Mouse (Mus musculus) bone marrow, adult 2 months (tissue): ENCODE results near the gene Pir. TPM values are rescaled to one million over a fixed set of nuclear protein-coding genes. Genes with fewer than 3 reads are reported as not detected.

Experiments
- H3K27ac ChIP-seq: fragments of 200-500 bp; 2 replicates; pipeline ENCODE4 v1.5.1; 2012; ENCODE audit warnings: low read depth, mild to moderate bottlenecking, control low read depth, inconsistent platforms, low read length; ENCODE audit not compliant: control insufficient read depth, poor library complexity, insufficient read depth
- H3K4me1 ChIP-seq: fragments of 200-500 bp; 2 replicates; pipeline ENCODE4 v1.6.1; 2011; ENCODE audit warnings: low read length; ENCODE audit not compliant: control insufficient read depth, insufficient read depth
- H3K4me3 ChIP-seq: fragments of 200-500 bp; replicated peaks from 2 replicates; pipeline ENCODE3; 2011; ENCODE audit warnings: mild to moderate bottlenecking, low read depth, low read length, control low read depth; ENCODE audit not compliant: control insufficient read depth
- CTCF ChIP-seq: fragments of 200-500 bp; IDR thresholded peaks from 2 replicates; pipeline ENCODE4 v1.5.1; 2011; ENCODE audit warnings: low read length, control low read depth; ENCODE audit not compliant: control insufficient read depth, insufficient read depth
- POLR2A ChIP-seq: fragments of 200-500 bp; IDR thresholded peaks from 2 replicates; pipeline ENCODE4 v1.6.1; 2011; ENCODE audit warnings: low read depth, mild to moderate bottlenecking, control low read depth, low read length, borderline replicate concordance; ENCODE audit not compliant: control insufficient read depth
- WGBS: fragments of 180-500 bp; shearing (Covaris S2); methylation state at CpG from one replicate; pipeline ENCODE4 v1.1.7; 2018; 5-methylcytosine and 5-hydroxymethylcytosine counted together
- polyA plus RNA-seq: library from polyadenylated mRNA; stranded (reverse); fragments of >200 nt; gene quantifications from 2 replicates; pipeline ENCODE4 v1.2.4, GENCODE M21; 2011; ENCODE audit warnings: low replicate concordance; ENCODE audit not compliant: missing spikeins, insufficient read depth, insufficient read length

The Pir gene
- polyA plus RNA-seq, 1 experiment: 3.0 TPM

GRCm38 (mm10) chrX:164313876-164314275 lies 44.7 kb downstream of the Pir start:
- Histone ChIP-seq H3K4me1 (no peaks in the 10 kb centered on the region; the same call in 1 of the 2 replicates), H3K27ac (no peak overlapping the region), H3K4me3 (no peak overlapping the region)
- 66% methylated on average over 1 of the region's 1 CpGs for WGBS
- no peak for TF ChIP-seq POLR2A
- TF ChIP-seq CTCF: no peak

DNA sequence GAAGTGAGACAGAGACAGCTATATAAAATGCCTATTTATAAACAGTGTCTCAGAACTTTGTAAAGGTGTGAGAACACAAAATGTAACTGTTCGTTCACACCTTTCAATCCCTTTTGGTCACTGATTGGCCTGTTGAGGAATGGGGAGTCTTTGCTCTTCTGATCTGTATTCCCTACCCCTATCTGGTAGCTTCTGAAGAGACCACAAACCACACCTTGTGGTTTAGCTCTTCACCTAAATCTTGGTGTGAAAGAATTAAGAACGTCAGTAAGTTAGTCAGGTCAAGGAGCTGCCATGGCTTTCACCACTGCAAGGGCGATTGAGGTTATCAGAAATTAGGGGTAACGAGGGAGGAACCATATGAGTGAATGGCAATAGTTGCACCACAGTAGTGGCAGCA lies 49.4 kb downstream of the Pir start:
- Histone ChIP-seq H3K4me3 (no peak overlapping the region), H3K4me1 (no peaks in the 10 kb centered on the region; the same call in 1 of the 2 replicates), H3K27ac (no peak overlapping the region)
- 64% methylated on average over 4 of the region's 4 CpGs for WGBS
- TF ChIP-seq CTCF (no peak), POLR2A (no peak)

GRCm38 (mm10) chrX:164320031-164320430 lies 50.9 kb downstream of the Pir start:
- TF ChIP-seq CTCF (no peak), POLR2A (no peak)
- WGBS: 89% methylated on average over 3 of the region's 3 CpGs
- no peaks in the 10 kb centered on the region; the same call in 1 of the 2 replicates for H3K4me1 ChIP-seq
- no peak overlapping the region for H3K27ac ChIP-seq
- no peak overlapping the region for H3K4me3 ChIP-seq

- Histone ChIP-seq H3K4me3 (no peak overlapping the region), H3K4me1 (no peaks in the 10 kb centered on the region; the same call in 1 of the 2 replicates), H3K27ac (no peak overlapping the region)
- WGBS: 59% methylated on average over 5 of the region's 5 CpGs
- TF ChIP-seq CTCF: no peak
- no peak for TF ChIP-seq POLR2A
Observed at GRCm38 (mm10) chrX:164322492-164322891, 53.3 kb downstream of the Pir start.

DNA sequence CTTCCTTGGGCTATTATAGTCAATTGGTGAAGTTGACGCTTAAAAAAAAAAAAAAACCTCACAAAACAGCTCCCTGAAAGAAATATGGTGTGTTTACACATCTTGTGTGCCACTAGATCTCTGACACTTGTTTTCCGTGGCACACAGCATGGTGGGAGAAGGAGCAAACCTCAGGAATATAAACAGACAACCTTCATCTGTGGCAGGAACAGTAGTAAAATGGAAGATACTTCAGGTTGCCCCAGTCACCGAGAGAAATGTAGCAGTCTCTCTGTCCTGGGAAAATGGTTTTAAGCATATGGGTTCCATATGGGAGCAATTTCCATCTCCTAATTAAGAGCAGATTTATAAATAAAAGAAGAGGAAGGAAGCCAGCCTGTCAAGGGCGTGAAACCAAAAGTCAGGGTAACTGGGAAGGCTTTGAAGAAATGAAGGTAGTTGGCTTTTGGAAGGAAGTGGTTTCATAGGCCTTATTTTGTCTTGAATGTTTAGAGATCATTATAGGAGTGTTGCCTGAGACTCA lies 54.3 kb downstream of the Pir start:
- H3K4me3 ChIP-seq: no peak overlapping the region
- H3K4me1 ChIP-seq: no peaks in the 10 kb centered on the region; the same call in 1 of the 2 replicates
- no peak overlapping the region for H3K27ac ChIP-seq
- WGBS: 52% methylated on average over 4 of the region's 4 CpGs
- TF ChIP-seq CTCF (no peak), POLR2A (no peak)

GRCm38 (mm10) chrX:164330351-164330750 lies 61.2 kb downstream of the Pir start:
- Histone ChIP-seq H3K4me3 (no peak overlapping the region), H3K4me1 (no peaks in the 10 kb centered on the region), H3K27ac (no peak overlapping the region)
- TF ChIP-seq POLR2A (no peak), CTCF (no peak)
- 75% methylated on average over 2 of the region's 2 CpGs for WGBS

GRCm38 (mm10) chrX:164330766-164331165 lies 61.6 kb downstream of the Pir start:
- 79% methylated on average over 3 of the region's 3 CpGs for WGBS
- no peak overlapping the region for H3K27ac ChIP-seq

DNA sequence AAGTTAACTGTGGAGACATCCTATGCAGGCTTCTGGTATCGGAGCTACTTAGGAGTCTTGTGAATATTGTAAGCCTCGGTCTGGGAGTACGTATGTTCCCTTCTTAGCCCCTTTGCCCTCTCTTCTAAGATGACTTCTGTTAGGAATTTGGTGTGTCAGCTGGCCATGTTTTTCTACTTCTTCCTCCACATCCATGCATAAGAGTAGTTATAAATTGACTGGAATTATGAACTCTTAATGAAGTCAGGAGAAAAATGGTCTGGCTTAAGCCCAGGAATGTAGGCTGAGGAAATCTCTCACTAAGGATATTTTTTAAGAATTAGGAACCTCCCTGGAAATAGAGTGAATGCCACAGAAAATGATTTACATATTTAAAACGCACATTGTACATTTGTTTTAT lies 69.4 kb downstream of the Pir start:
- WGBS: 90% methylated on average over 4 of the region's 4 CpGs
- TF ChIP-seq CTCF (no peak), POLR2A (no peak)

More at GRCm38 (mm10) chrX:164330766-164331165, 61.6 kb downstream of the Pir start:
- TF ChIP-seq POLR2A: no peak
- no peak for TF ChIP-seq CTCF
- no peaks in the 10 kb centered on the region for H3K4me1 ChIP-seq
- H3K4me3 ChIP-seq: no peak overlapping the region

More for the DNA sequence above, 69.4 kb downstream of the Pir start:
- Histone ChIP-seq H3K4me1 (no peaks in the 10 kb centered on the region), H3K27ac (no peak overlapping the region), H3K4me3 (no peak overlapping the region)
